Mouse (Mus musculus): ENCODE measurements at regions not wholly inside any gene's neighbourhood (a gene's known extent, or its start where the extent isn't known, plus 50 kb on each side); places are given as distances from the start of the nearest gene placed in this dataset.

- H3K9me3 ChIP-seq, result no peaks in the 10 kb centered on the region
- no peak overlapping the region for H3K9ac ChIP-seq
- H3K27ac ChIP-seq, result no peak overlapping the region
- no peaks in the 10 kb centered on the region for H3K4me1 ChIP-seq
- no peaks in the 10 kb centered on the region for H3K27me3 ChIP-seq
- no peak overlapping the region for H3K4me3 ChIP-seq
- 73% methylated on average over 12 of the region's 12 CpGs for WGBS
- no peak overlapping the region for H3K4me2 ChIP-seq (replicated peaks)
- no peaks in the 10 kb centered on the region for H3K36me3 ChIP-seq
- ATAC-seq (ENCODE audit: insufficient number of reproducible peaks, insufficient read depth, low FRiP score, low TSS enrichment), result no peak
Measured at GRCm38 (mm10) chr4:131615587-131615986, 222.5 kb downstream of the Ptpru start.

GRCm38 (mm10) chr4:131638105-131638504 lies 200.0 kb downstream of the Ptpru start:
- no peak for ATAC-seq (ENCODE audit: insufficient number of reproducible peaks, insufficient read depth, low FRiP score, low TSS enrichment)
- 88% methylated on average over 5 of the region's 5 CpGs for WGBS

GRCm38 (mm10) chr4:131656034-131656433 lies 182.1 kb downstream of the Ptpru start:
- Histone ChIP-seq H3K4me3 (no peak overlapping the region), H3K27me3 (no peaks in the 10 kb centered on the region), H3K36me3 (no peaks in the 10 kb centered on the region), H3K9ac (no peak overlapping the region), H3K4me2 (replicated peaks) (no peak overlapping the region), H3K9me3 (no peaks in the 10 kb centered on the region), H3K4me1 (no peaks in the 10 kb centered on the region), H3K27ac (no peak overlapping the region)
- 58% methylated on average over 8 of the region's 8 CpGs for WGBS
- no peak for ATAC-seq (ENCODE audit: insufficient number of reproducible peaks, insufficient read depth, low FRiP score, low TSS enrichment)

More at GRCm38 (mm10) chr4:131638105-131638504, 200.0 kb downstream of the Ptpru start:
- Histone ChIP-seq H3K9ac (no peak overlapping the region), H3K4me3 (no peak overlapping the region), H3K27ac (no peak overlapping the region), H3K36me3 (no peaks in the 10 kb centered on the region), H3K9me3 (no peaks in the 10 kb centered on the region), H3K4me1 (no peaks in the 10 kb centered on the region), H3K4me2 (replicated peaks) (no peak overlapping the region), H3K27me3 (no peaks in the 10 kb centered on the region; the same call in 1 of the 2 replicates)

GRCm38 (mm10) chr4:131657922-131658321 lies 180.2 kb downstream of the Ptpru start:
- ATAC-seq (ENCODE audit: insufficient number of reproducible peaks, insufficient read depth, low FRiP score, low TSS enrichment), result no peak
- Histone ChIP-seq H3K4me3 (no peak overlapping the region), H3K27me3 (no peaks in the 10 kb centered on the region), H3K4me1 (no peaks in the 10 kb centered on the region), H3K9ac (no peak overlapping the region), H3K9me3 (no peaks in the 10 kb centered on the region), H3K36me3 (no peaks in the 10 kb centered on the region), H3K4me2 (replicated peaks) (no peak overlapping the region), H3K27ac (no peak overlapping the region)
- 20% methylated on average over 10 of the region's 10 CpGs for WGBS

- no peaks in the 10 kb centered on the region for H3K4me1 ChIP-seq
- H3K27me3 ChIP-seq, result no peaks in the 10 kb centered on the region
- 76% methylated on average over 2 of the region's 2 CpGs for WGBS
- no peak overlapping the region for H3K4me2 ChIP-seq (replicated peaks)
- H3K9ac ChIP-seq, result no peak overlapping the region
- no peak overlapping the region for H3K27ac ChIP-seq
- no peak for ATAC-seq (ENCODE audit: insufficient number of reproducible peaks, insufficient read depth, low FRiP score, low TSS enrichment)
- H3K36me3 ChIP-seq, result no peaks in the 10 kb centered on the region
- no peak overlapping the region for H3K4me3 ChIP-seq
- H3K9me3 ChIP-seq, result no peaks in the 10 kb centered on the region
Measured at GRCm38 (mm10) chr4:131660931-131661330, 177.2 kb downstream of the Ptpru start.

- 61% methylated on average over 11 of the region's 11 CpGs for WGBS
- Histone ChIP-seq H3K4me2 (replicated peaks) (no peak overlapping the region), H3K9me3 (no peaks in the 10 kb centered on the region), H3K27me3 (no peaks in the 10 kb centered on the region), H3K27ac (no peak overlapping the region), H3K9ac (no peak overlapping the region), H3K4me3 (no peak overlapping the region), H3K36me3 (no peaks in the 10 kb centered on the region), H3K4me1 (no peaks in the 10 kb centered on the region)
- no peak for ATAC-seq (ENCODE audit: insufficient number of reproducible peaks, insufficient read depth, low FRiP score, low TSS enrichment)
Measured at GRCm38 (mm10) chr4:131671784-131672515, 166.1 kb downstream of the Ptpru start.

GRCm38 (mm10) chr4:131677966-131678365 lies 160.1 kb downstream of the Ptpru start:
- H3K9me3 ChIP-seq, result no peaks in the 10 kb centered on the region
- H3K27me3 ChIP-seq, result no peaks in the 10 kb centered on the region
- ATAC-seq (ENCODE audit: insufficient number of reproducible peaks, insufficient read depth, low FRiP score, low TSS enrichment), result no peak
- no peak overlapping the region for H3K4me3 ChIP-seq
- H3K36me3 ChIP-seq, result no peaks in the 10 kb centered on the region
- no peak overlapping the region for H3K27ac ChIP-seq
- no peak overlapping the region for H3K4me2 ChIP-seq (replicated peaks)
- 85% methylated on average over 7 of the region's 7 CpGs for WGBS
- H3K9ac ChIP-seq, result no peak overlapping the region
- no peaks in the 10 kb centered on the region for H3K4me1 ChIP-seq

GRCm38 (mm10) chr4:131683176-131683575 lies 154.9 kb downstream of the Ptpru start:
- WGBS, result 82% methylated on average over 7 of the region's 7 CpGs
- no peaks in the 10 kb centered on the region for H3K9me3 ChIP-seq

GRCm38 (mm10) chr4:131685544-131685943 lies 152.5 kb downstream of the Ptpru start:
- H3K4me1 ChIP-seq, result no peaks in the 10 kb centered on the region
- no peak overlapping the region for H3K4me2 ChIP-seq (replicated peaks)
- no peaks in the 10 kb centered on the region for H3K9me3 ChIP-seq
- 89% methylated on average over 4 of the region's 4 CpGs for WGBS
- no peaks in the 10 kb centered on the region for H3K27me3 ChIP-seq
- no peak overlapping the region for H3K4me3 ChIP-seq
- no peak overlapping the region for H3K27ac ChIP-seq
- no peaks in the 10 kb centered on the region for H3K36me3 ChIP-seq
- no peak overlapping the region for H3K9ac ChIP-seq
- no peak for ATAC-seq (ENCODE audit: insufficient number of reproducible peaks, insufficient read depth, low FRiP score, low TSS enrichment)

More at GRCm38 (mm10) chr4:131683176-131683575, 154.9 kb downstream of the Ptpru start:
- no peak overlapping the region for H3K27ac ChIP-seq
- H3K27me3 ChIP-seq, result no peaks in the 10 kb centered on the region
- no peaks in the 10 kb centered on the region for H3K36me3 ChIP-seq
- ATAC-seq (ENCODE audit: insufficient number of reproducible peaks, insufficient read depth, low FRiP score, low TSS enrichment), result no peak
- no peak overlapping the region for H3K9ac ChIP-seq
- no peak overlapping the region for H3K4me3 ChIP-seq
- H3K4me1 ChIP-seq, result no peaks in the 10 kb centered on the region
- no peak overlapping the region for H3K4me2 ChIP-seq (replicated peaks)

- Histone ChIP-seq H3K27ac (no peak overlapping the region), H3K9ac (no peak overlapping the region), H3K27me3 (no peaks in the 10 kb centered on the region), H3K4me1 (no peaks in the 10 kb centered on the region), H3K4me2 (replicated peaks) (no peak overlapping the region), H3K4me3 (no peak overlapping the region), H3K9me3 (no peaks in the 10 kb centered on the region), H3K36me3 (no peaks in the 10 kb centered on the region)
- 8% methylated on average over 5 of the region's 5 CpGs for WGBS
- no peak for ATAC-seq (ENCODE audit: insufficient number of reproducible peaks, insufficient read depth, low FRiP score, low TSS enrichment)
Measured at GRCm38 (mm10) chr4:131694232-131694631, 143.9 kb downstream of the Ptpru start.

GRCm38 (mm10) chr4:131695941-131696912 lies 141.9 kb downstream of the Ptpru start:
- no peak overlapping the region for H3K4me2 ChIP-seq (replicated peaks)
- no peak for ATAC-seq (ENCODE audit: insufficient number of reproducible peaks, insufficient read depth, low FRiP score, low TSS enrichment)
- no peak overlapping the region for H3K27ac ChIP-seq
- H3K27me3 ChIP-seq, result no peaks in the 10 kb centered on the region
- 69% methylated on average over 26 of the region's 26 CpGs for WGBS
- no peak overlapping the region for H3K4me3 ChIP-seq
- H3K4me1 ChIP-seq, result no peaks in the 10 kb centered on the region
- H3K9ac ChIP-seq, result no peak overlapping the region
- no peaks in the 10 kb centered on the region for H3K36me3 ChIP-seq
- no peaks in the 10 kb centered on the region for H3K9me3 ChIP-seq
